Mouse (Mus musculus) adrenal gland, adult 18-20 months (tissue): ENCODE measurements at regions not wholly inside any gene's neighbourhood (a gene's known extent, or its start where the extent isn't known, plus 50 kb on each side); places are given as distances from the start of the nearest gene placed in this dataset.

Source experiments
- DNase-seq, 2 experiments: peaks; one replicate each; pipeline ENCODE4 v3.0.0; 2021 to 2022; ENCODE audit warnings: low spot score in 2 of 2

GRCm38 (mm10) chr3:9373896-9374295 is 236.0 kb downstream of the Zfp704 start:
- DNase-seq, result no peak

GRCm38 (mm10) chr3:9370096-9370495 is 239.8 kb downstream of the Zfp704 start:
- no peak for DNase-seq

- DNase-seq, result no peak
Observed at GRCm38 (mm10) chr3:9365791-9366190, 244.1 kb downstream of the Zfp704 start.

GRCm38 (mm10) chr3:9359186-9359585 is 250.7 kb downstream of the Zfp704 start:
- no peak for DNase-seq

GRCm38 (mm10) chr3:9358111-9358510 is 251.8 kb downstream of the Zfp704 start:
- peak in 1 of 2 experiments; percentile 23 for DNase-seq

DNA sequence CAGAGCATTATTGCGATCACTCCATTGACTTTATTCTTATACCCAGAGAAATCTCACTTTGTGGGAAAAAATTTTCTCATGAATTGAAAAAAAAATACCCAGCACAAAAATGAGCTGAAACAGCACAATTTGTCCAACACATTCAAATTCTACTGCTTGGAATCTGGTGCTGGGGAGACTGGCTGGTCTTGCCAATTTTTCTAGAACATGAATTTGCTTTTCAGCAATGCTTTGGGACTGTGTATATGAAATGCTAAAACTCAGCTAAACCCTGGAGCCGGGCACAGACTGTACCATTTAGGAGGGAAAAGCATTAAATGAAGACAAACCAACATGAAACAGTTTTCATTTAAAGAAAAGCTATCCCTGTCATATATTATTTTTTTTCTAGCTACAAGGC is 252.2 kb downstream of the Zfp704 start:
- DNase-seq, result no peak

- DNase-seq, result no peak
Observed at GRCm38 (mm10) chr3:9355875-9356274, 254.0 kb downstream of the Zfp704 start.

DNA sequence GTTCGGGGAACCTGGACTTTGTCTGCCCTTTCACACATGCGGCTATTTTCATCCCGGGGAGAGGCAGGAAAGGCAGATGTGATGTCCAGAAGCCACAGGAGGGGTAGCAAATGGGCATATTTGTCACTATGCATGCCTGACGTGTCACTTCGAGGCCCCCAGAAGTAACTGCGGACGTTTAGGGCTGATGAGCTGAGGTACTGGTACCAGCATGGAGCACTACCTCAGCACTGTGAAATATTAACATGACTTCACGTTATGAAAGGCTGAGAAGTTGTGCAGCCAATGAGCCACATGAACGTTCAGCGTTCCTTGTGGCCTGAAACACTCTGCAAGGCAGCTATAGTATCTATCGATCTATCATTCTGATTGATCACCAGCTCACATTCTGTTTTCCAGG is 255.1 kb downstream of the Zfp704 start:
- DNase-seq, result no peak

DNA sequence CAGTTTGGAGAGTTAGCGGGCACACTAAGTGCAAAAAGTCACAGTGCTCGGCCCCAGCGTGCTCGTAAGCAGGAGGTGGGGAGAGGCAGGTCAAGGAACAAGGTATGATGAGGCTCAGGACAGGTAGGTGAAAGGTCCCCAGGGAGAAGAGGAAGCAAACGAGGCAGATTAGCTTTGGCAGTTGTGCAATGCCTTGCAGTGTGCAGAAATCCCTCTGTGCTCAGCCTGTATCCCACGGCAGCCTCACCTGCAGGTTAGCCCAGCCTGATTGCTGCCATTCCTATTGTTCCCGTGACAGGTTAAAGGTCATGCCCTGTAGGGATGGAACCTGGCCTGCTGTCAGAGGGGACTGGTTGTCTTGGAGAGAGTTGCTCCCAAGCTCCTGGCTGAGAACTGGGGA is 257.6 kb downstream of the Zfp704 start:
- no peak for DNase-seq

- DNase-seq, result no peak
Observed at GRCm38 (mm10) chr3:9349822-9350221, 260.1 kb downstream of the Zfp704 start.

DNA sequence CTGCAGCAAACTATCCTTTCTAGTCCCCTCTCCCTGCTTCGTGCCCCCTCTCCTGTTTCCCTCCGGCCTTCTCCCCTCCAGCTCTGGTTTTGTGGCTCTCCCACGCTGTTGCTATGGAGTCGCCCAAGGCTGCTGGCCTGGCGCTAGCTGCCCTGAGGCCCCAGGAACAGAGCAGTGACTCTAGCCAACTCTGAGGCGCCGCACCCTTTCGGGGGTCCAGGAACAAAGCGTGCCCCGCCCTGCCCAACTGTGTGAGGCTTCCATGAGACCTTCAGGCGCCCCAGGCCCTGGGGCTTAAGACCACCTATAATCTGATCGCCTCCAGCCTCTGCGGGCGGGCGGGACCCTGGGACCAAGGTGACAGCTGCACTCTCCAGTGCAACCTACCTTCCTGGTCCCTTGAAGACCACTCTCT is 262.4 kb downstream of the Zfp704 start:
- peak; percentile 35 to 48 for DNase-seq

- DNase-seq, result peak; percentile 32 to 44
Observed at GRCm38 (mm10) chr3:9346857-9347445, 262.9 kb downstream of the Zfp704 start.

DNA sequence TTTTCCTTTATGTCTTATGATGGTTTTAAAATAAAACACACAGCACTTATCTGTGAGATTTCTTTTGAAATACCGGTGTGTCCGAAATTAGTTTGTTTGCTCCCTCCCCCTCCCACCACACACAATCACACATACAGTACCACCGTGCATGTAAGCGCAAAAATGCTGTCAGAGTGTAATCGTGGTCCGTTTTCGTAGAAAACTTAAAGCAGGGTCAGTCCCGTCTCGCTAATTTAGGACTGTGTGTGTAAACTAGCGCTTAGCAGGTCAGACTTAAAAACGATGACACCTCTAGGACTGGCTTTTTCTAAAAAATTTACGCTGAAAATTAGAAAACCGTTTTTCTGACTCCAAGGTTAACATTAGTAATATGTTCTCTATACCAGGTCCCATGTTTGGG is 263.5 kb downstream of the Zfp704 start:
- DNase-seq, result no peak

GRCm38 (mm10) chr3:9345885-9346284 is 264.0 kb downstream of the Zfp704 start:
- DNase-seq, result no peak

GRCm38 (mm10) chr3:9343586-9343985 is 266.3 kb downstream of the Zfp704 start:
- DNase-seq, result no peak

- DNase-seq, result no peak
Observed at GRCm38 (mm10) chr3:9342167-9342566, 267.7 kb downstream of the Zfp704 start.

- DNase-seq, result no peak
Observed at GRCm38 (mm10) chr3:9341657-9342056, 268.2 kb downstream of the Zfp704 start.

GRCm38 (mm10) chr3:9341244-9341643 is 268.6 kb downstream of the Zfp704 start:
- no peak for DNase-seq

- DNase-seq, result peak; percentile 26 to 32
Observed at GRCm38 (mm10) chr3:9340788-9341187, 269.1 kb downstream of the Zfp704 start.

- DNase-seq, result no peak
Observed at GRCm38 (mm10) chr3:9340344-9340743, 269.5 kb downstream of the Zfp704 start.

GRCm38 (mm10) chr3:9339669-9340068 is 270.2 kb downstream of the Zfp704 start:
- no peak for DNase-seq

DNA sequence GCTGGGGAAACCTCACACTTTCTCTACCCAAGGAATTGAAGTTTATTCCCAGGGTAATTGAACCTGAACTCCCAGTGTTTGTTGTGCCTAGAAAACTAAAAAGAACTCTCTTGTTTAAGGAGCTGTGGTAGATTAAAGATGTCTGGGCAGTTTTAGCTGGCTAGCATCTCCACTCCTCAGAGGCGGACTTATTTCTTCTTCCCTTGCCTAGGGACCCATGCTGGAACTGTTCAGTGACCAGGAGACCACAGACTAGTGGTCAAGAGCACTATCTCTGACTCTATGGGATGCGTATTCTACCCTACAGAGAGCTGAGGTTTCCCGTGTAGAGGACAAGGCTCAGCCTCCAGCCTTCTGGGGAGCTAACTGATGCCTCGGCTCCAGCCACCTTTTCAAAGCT is 274.3 kb downstream of the Zfp704 start:
- DNase-seq, result no peak
